Mouse (Mus musculus): ENCODE measurements around the gene Gne. TPM values are rescaled to one million over a fixed set of nuclear protein-coding genes. Genes with fewer than 3 reads are reported as not detected.
A peak's percentile ranks its signal among the peaks of the same experiment; 100 is the strongest.

The Gne gene
- total RNA-seq, 2 experiments from 2014 or later: 28.2 to 32.7 TPM

DNA sequence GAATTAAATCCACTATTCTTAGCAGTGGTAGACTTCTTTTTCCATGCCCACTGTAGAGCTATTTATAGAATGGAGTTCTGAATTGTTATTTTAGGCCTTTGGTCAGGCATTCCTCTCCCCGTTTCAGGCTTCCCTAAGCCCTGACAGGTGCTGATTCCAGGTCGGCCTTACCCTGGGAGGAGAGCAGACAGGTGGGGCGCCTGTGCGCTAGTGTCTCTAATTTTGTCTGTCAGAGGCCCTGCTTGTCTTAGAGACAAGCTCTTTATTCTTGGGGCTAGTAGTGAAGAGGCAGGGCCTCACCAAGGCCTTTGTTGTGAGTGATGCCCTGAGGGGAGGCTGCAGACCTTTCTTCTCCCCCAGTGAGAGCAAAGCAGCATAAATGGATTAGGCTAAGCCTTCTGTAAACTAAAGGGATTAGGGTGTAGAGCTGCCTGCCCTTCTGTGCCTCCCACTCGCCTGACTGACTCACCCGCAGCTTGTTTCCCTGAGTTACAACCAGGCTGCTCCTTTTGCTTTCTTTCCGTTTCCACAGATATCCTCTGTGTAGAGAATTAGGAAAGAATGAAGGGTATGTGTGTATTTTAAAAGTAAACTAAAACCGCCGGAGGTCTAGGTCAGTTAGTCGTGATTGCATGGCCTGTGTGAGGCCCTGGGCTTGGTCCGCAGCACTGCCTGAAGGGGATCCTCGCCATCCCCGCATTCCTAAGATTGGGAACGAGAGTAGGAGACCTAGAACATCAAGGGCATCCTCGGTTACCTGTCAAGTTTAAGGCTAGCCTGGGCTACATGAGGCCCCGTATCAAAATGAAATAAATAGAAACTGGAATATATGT lies 55.5 kb downstream of the Gne start:
- ATAC-seq (replicated peaks; ENCODE audit: poor library complexity): no peak

DNA sequence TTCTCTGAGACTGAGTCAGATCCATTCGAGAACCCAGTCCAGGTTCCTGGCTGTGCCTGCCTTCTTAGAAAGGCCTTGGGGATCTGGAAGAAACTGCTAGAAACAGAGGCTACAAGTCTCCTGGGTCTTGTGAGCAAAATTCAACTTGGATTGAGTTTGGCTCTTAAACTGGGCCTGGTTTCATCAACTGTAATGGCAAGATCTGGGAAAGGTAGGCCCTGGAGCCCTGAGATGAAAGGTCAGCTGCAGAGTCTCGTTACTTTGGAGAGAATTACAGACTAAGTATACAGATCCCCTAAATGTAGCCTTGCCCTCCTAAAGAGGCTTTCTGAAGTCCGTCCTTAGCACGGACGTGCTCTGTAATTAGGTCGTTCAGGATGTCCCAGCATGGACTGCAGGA lies 58.4 kb downstream of the Gne start:
- no peak for ATAC-seq (replicated peaks; ENCODE audit: poor library complexity)

DNA sequence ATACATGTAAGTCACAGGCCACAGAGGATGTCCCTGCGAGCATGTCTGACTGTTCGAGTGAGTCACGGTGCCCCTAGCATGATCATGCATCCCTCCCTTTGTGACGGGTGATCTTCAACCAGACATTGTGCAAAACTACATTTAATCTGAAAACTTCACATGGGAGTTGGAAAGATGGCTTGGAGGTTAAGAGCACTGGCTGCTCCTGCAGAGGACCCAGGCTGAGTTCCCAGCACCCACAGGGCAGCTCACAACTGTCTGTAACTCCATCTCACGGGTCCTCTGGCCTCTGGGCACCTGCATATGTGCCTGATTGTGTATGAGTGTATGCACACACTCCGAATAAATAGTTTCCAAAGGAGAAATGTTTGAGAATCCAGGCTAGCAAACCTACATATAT lies 59.7 kb downstream of the Gne start:
- ATAC-seq (replicated peaks; ENCODE audit: poor library complexity): no peak

DNA sequence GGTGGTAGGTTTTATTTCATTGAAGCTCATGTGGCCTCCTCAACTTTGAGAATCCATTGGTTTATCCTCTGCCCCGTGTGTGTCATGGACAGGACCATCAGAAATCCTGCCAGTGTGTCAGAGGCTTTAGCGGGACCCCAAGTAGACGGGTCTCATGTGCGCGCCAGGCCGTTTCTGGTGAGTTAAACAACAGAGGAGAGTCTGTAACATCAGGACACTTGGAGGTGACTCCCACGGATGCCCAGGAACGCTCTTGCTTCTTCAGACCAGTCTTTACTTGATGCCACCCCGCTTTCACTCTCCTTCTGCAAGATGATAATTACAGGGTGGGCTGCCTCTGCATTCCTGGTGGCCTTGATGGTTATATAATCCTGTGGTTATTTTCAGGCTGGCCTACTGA lies 60.3 kb downstream of the Gne start:
- ATAC-seq (replicated peaks; ENCODE audit: poor library complexity): no peak

DNA sequence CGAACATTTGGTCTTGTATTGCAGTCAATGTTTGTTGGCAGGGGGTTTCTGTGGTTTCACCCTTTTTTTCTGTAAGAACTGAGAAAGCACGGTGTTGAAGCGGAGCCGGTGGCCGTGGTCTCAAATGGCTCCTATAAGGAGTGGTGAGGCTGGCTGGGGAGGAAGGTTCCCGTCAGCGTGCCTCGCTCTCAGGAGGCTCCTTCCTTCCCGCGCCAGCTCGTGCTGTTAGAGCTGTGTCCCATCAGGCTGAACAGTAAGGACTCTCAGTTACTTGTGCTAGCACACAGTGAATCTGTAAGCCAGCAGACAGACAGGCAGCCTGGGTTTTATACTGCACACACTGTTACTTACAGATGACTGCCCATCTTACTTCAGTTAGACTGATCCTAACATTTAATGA lies 61.2 kb downstream of the Gne start:
- ATAC-seq (replicated peaks; ENCODE audit: poor library complexity): no peak

DNA sequence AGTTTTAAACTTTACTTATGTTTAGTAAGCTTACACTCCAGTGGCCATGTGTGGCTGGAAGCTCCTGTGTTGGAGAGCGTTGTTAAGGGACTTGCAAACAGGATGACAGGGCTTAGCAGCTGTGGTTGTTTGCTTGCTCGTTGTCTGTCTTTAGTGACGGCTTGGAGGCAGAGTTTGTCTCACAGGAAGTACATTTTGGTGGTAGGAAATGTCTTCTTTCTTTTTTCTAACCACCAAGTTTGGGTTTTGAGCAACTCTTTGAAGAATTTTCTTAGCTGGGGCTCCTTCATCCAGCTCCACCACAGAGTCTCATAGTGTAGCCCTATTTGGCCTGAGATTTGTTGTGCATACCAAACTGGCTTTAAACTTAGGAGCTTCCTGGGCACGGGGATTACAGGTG lies 61.7 kb downstream of the Gne start:
- ATAC-seq (replicated peaks; ENCODE audit: poor library complexity): no peak

DNA sequence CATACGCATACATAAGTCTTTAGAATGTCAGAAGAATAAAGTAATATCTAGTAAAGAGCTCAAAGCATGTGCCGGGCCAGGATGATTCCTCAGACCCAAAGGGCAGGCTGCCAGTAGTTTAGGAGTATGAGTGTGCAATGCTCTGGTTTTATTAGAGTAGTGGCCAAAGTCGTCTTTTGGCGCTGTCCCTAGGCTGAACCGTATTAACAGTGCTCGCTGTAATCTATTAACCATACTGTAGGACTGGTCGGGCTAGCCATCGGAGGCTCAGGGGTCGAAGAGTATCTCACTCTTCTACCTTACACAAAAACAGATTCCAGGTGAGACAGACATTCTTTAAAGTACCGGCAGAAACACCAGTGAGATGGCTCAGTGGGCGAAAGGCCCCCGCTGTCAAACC lies 67.2 kb downstream of the Gne start:
- no peak for ATAC-seq (replicated peaks; ENCODE audit: poor library complexity)

DNA sequence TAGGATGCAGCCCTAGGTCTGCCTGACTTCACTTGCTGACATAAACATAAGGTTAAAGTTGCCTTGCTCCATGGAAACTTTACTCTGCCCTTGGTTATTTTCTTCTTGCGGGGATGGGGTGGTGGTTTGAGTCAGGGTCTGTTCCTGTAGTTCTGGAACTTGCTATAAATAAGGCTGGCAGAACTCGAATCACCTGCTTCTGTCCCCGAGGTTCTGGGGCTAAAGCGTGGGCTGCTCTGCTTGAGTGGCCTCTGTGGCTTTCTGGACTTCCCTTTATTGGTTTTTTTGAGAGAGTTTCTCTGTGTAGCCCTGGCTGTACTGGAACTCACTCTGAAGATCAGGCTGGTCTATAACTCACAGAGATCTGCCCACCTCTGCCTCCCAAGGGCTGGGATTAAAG lies 67.9 kb downstream of the Gne start:
- no peak for ATAC-seq (replicated peaks; ENCODE audit: poor library complexity)

DNA sequence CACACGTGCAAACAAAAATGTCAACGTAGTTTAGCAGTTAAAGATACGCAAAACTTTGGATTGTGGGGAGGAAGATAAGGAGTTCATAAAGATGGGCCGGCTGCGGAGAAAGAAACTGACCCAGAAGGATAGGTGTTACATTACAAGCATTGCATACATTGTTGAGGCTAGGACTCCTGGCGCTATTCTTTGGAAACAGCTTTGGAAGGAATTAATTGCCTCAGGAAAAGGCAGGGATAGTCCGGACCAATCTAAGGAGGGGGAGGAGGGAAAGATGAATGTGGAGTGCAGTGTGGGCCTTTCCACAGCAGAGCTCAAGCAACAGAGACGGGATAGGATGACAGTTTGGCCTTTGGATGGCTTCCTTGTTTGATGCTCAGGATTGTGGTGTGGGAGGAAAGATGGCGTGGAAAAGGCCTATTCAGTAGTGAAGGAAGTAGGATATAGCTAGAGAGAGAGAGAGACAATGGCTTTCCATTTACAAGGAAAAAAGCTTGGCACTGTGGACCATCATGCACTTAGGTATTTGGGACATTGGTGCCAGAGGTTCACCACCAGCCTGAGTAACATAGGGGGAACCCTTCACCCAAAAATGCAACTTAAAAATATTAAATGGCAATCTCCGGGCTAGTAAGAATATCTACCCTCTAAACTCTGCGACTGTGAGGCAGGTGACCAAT lies 70.4 kb downstream of the Gne start:
- ATAC-seq (replicated peaks; ENCODE audit: poor library complexity): no peak

DNA sequence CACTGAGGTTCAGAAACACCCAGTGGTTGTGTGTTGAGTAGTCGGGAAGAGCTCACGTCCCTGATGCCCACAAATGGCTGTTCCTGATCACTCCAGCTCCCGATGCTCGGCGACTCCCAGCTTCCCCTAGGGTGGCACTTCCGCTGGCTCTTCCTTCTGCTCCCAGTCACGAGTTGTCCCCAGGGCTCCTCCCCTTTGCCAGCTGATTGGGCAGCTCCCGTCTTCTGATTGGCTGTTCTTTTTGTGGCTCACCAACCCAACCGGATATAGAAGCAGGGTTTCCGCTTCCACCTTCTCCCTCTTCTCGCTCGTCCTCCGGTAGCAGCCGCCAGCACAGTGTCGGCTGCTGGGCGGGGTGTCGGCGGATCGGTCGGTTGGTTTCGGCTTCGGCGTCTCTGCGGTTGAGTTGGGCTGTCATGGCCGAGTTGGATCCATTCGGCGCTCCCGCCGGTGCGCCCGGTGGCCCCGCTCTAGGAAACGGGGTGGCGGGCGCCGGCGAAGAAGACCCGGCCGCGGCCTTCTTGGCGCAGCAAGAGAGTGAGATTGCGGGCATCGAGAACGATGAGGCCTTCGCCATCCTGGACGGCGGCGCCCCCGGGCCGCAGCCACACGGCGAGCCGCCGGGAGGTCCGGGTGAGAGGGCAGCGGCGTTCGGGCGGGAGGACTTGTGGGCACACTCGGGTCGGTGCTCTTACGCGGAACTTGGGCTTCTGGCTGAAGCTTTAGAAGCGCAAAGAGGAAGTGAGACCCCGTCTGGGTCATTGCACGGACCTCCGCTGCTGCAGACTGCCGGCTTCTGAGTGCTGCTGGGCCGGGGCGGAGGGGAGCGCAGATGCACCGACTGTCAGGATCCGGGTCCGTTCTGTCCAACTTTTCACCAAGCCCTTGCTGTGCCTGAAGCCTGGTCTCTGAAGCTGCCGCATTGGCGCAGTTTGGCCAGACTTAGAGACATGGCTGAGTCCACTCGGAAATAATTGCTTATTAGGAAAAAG lies 71.3 kb downstream of the Gne start:
- peak; percentile 96 for ATAC-seq (replicated peaks; ENCODE audit: poor library complexity)

DNA sequence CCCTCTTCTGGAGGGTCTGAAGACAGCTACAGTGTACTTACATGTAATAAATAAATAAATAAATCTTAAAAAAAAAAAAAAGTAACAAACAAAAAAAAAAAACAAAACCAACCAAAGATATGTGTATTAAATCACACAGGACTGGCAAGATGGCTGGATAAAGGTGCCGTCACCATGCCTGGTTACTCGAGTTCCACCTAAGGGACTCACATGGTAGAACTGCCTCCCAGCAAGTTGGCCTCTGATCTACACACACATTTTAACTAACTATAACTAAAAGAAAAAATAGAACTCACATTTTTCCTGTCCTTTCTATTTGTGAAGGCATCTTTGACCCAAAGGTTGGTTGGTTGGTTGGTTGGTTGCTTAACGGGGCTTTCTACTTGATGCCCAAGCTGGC lies 72.2 kb downstream of the Gne start:
- ATAC-seq (replicated peaks; ENCODE audit: poor library complexity): no peak

DNA sequence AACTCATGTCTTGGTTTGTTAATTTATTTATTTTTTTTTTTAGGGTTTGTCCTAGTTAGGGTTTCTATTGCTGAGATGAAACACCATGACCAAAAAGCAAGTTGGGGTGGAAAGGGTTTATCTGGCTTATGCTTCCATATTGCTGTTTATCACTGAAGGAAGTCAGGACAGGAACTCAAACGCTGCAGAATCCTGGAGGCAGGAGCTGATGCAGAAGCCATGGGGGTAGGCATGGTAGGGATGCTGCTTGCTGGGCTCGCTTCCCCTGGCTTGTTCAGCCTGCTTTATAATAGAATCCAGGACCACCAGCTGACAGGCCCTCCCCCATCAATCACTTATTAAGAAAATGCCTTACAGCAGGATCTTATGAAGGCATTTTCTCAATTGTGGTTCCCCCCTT lies 73.1 kb downstream of the Gne start:
- no peak for ATAC-seq (replicated peaks; ENCODE audit: poor library complexity)

DNA sequence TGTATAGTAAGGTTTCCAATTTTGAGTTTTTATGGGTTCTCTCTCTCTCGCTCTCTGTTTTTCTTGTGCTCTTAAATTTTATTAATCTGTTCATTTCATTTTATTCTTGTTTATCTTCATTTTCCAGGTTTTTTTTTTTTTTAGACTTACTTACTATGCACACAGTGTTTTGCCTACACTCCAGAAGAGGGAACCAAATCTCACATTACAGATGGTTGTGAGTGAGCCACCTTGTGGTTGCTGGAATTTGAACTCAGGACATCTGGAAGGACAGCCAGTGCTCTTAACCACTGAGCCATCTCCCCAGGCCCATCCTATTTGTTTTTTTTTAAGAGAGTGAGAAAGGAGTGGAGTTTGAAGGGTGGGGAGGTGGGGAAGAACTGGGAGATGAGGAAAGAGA lies 73.8 kb downstream of the Gne start:
- no peak for ATAC-seq (replicated peaks; ENCODE audit: poor library complexity)

DNA sequence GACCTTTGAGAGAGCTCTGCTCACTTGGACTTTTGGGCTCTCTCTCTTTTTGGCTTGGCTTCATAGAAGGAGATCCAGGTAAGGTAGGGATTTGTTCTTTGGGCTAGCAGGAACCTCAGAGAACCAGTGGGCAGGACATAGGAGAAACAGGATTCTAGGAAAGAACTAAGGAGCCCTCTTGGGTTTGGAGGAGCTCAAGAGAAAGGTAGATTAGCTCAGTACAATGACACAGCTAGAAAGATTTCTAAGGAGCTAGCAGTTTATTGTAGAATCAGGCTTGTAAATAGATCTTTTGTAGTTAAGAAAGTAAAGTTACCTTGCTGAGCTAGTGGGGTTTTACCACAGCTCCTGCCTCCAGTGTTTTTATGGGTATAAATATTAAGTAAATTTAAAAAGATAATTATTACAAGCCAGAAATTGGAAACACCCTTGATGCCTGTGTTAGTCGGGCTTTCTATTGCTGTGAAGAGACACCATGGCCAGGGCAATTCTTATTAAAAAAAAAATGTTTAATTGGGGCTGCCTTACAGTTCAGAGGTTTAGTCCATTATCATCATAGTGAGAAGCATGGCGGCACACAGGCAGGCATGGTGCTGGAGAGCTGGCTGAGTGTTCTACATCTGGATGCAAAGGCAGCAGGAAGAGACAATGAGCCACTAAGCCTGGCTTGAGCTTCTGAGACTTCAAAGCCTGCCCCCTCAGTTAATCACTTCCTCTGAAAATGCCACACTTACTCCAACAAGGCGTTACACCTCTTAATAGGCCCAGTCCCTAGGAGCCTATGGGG lies 79.2 kb downstream of the Gne start:
- no peak for ATAC-seq (replicated peaks; ENCODE audit: poor library complexity)

DNA sequence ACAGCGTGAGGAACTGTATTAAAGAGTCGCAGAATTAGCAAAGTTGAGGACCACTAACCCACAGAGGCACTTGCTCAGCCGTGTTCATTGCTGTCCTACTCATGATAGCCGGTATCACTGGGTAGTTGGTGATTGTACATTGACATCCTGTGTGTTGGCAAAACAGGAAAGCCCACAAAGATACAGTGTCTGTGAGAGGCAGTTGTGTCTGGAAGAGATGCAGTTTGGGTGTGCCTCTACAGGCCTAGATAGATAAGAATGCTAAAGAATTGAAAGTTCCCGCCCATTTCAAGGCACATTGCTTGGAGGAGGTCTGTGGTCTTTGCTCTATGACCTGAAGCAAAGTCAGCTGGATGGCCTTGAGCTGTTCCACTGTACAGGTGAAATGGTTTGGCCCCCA lies 79.9 kb downstream of the Gne start, which contains the start of gene Clta:
Gene Clta (plus strand): TSS at position 327 of the 400 bp plus-strand sequence.
- peak; percentile 95 for ATAC-seq (replicated peaks; ENCODE audit: poor library complexity)

DNA sequence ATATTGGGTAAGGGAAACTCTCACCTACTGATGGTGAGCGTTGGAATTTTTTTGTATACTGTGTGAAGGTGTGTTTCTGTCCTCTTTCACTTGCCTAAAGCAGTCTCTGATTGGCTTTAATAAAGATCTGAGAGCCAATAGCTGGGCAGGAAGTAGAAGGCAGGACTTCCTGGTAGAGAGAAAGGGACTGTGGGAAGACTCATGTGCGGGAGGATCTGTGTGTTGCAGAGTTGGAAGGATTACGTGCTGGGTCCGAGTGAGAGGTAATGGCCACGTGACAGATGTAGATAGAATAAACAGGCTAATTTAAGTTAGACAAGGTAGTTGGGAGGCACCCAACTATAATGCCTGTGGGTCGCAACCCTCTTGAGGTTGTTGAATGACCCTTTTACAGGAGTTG lies 80.4 kb downstream of the Gne start:
- peak; percentile 83 for ATAC-seq (replicated peaks; ENCODE audit: poor library complexity)

DNA sequence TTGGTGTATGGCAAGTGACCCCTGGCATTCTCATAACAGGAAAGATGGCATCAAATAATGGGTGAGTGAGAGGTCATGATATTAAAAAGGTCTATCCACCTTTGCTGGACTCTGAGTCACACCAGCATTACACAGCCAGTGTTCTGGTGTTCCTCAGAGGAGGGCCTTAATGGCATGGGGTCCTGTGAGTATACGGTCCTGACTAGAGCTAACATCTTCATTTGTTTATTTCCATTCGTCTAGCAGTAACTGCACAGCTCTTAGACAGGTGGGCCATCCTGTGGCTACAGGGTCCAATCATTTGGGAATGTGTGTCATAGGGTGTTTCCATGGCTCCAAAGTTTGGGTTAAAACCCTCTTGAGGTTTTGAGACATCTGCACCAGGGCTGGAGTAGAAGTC lies 89.6 kb downstream of the Gne start:
- ATAC-seq (replicated peaks; ENCODE audit: poor library complexity): no peak

DNA sequence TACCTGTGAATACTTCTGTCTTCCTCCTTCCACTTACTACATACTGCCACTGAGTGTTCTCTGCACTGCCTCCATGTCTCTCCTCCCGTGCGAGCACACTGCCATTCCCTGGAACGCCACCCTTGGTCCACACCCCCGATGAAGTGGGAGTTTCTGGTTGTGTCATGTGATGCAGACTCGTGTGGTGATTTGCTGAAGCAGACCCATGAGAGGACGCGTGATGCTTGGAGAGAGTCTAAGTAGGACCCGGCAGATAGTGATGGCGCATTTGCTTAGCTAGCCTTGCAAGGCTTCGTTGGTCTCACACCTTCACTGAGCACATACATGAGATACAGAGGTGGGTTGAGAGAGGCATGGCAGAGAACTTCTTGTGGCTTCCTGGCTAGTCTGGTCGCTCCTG lies 90.9 kb downstream of the Gne start:
- ATAC-seq (replicated peaks; ENCODE audit: poor library complexity): no peak

DNA sequence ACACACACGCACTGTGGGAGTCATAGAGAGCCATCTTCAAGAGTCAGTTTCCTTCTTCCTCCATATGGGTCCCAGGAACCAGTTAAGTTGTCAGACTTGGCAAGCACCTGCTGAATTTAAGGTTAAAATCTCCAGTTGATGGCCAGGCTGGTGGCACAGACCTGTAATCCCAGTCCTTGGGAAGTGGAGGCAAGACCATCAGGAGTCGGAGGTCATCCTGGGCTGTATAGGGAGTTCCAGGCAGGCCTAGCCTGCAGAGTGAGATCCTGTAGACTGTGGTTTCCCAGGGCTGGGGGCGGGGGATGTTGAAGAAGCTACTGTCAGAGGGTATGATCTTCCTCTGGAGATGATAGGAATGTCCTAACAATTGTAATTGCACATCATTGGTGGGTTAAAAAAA lies 95.0 kb downstream of the Gne start:
- ATAC-seq (replicated peaks; ENCODE audit: poor library complexity): no peak

DNA sequence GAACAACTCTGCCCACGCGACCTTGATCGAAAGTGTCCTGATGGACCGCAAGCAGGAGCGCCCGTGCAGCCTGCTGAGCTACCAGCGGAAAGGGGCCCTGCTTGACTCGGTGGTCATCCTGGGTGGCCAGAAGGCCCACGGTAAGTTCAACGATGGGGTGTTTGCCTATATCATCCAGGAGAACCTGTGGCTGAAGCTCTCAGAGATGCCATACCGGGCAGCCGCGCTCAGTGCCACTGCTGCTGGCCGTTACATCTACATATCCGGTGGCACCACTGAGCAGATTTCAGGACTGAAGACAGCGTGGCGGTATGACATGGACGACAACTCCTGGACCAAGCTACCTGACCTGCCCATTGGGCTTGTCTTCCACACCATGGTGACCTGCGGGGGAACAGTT lies 99.7 kb downstream of the Gne start:
- ATAC-seq (replicated peaks; ENCODE audit: poor library complexity): no peak
